Mouse (Mus musculus) induced T-regulatory cell, adult 2 months (primary cell): ENCODE measurements around the gene Selenoo.
A peak's percentile ranks its signal among the peaks of the same experiment; 100 is the strongest.

ENCODE experiments used
- DNase-seq: peaks from one replicate; pipeline ENCODE4 v3.0.0-alpha.2; 2012; ENCODE audit warnings: low read depth

Selenoo gene

GRCm38 (mm10) chr15:89148496-89149270 lies 59.8 kb downstream of the Selenoo start:
- no peak for DNase-seq

- peak; percentile 87 for DNase-seq
Observed at GRCm38 (mm10) chr15:89149271-89150040, 60.6 kb downstream of the Selenoo start, which contains the start of gene Mapk11. TSS of gene Mapk11 (minus strand) at chr15:89149628.
